Comparison of ENCODE assay signal across 9 mouse cellular contexts in genomic region chr9:110380662-110381061, GRCm38 (mm10). TPM values are rescaled to one million over a fixed set of nuclear protein-coding genes. Genes with fewer than 3 reads are reported as not detected.
A peak's percentile ranks its signal among the peaks of the same experiment; 100 is the strongest.
DNase-seq lines count a peak whose midpoint lies in the region; ATAC-seq and TF ChIP-seq lines count a peak whose summit lies in the region.
"Had no signal": no experiment of that assay in that cellular context is flagged by ENCODE, and none has a peak within 500 bp of the region (broad histone marks: within the 10 kb centered on the region; RNA-seq: fewer than 3 reads in every experiment).

No protein-coding gene starts in this region.

- DNase-seq in kidney, adult 2 months: peak; percentile 28
- DNase-seq in kidney, adult 8-10 months: no peak
- DNase-seq in R1 (ENCODE audit: low read depth, low spot score): peak; percentile 73
- DNase-seq in embryo, embryonic 11 days: peak; percentile 23
- DNase-seq in liver, postnatal 0 days: no peak
- DNase-seq in spleen, postnatal 36 days (ENCODE audit: low spot score in 2 of 2): no peak
- DNase-seq in layer of hippocampus, adult 18-20 months (ENCODE audit: low spot score in 2 of 2): no peak
- DNase-seq in layer of hippocampus, postnatal 25 days (ENCODE audit: extremely low spot score in 1 of 2, low spot score in 1 of 2): no peak

- H3K4me3 ChIP-seq in kidney, adult 2 months (ENCODE audit: insufficient read depth, low read depth, low read length): no peak overlapping the region
- no peak overlapping the region for H3K4me3 ChIP-seq in liver, postnatal 0 days (ENCODE audit: low read depth, low read length)
- H3K4me3 ChIP-seq: embryonic facial prominence, embryonic 12.5 days had no signal

- WGBS in kidney, adult 2 months: 61% methylated on average over 21 of the region's 21 CpGs
- 66% methylated on average over 21 of the region's 21 CpGs for WGBS in liver, postnatal 0 days (ENCODE audit: insufficient replicate concordance)

- H3K27me3 ChIP-seq in kidney, adult 2 months (replicated peaks; ENCODE audit: control insufficient read depth, insufficient read depth, low read length): no peaks in the 10 kb centered on the region
- no peaks in the 10 kb centered on the region for H3K27me3 ChIP-seq in liver, postnatal 0 days (ENCODE audit: insufficient read depth, low read length)
- H3K27me3 ChIP-seq: embryonic facial prominence, embryonic 12.5 days had no signal

- H3K4me1 ChIP-seq in kidney, adult 2 months (ENCODE audit: control insufficient read depth, insufficient read depth, low read length): no peaks in the 10 kb centered on the region
- no peaks in the 10 kb centered on the region for H3K4me1 ChIP-seq in liver, postnatal 0 days (ENCODE audit: insufficient read depth)
- H3K4me1 ChIP-seq: embryonic facial prominence, embryonic 12.5 days had no signal

- no peak for TF ChIP-seq CTCF in kidney, adult 2 months (conservative IDR thresholded peaks at IDR 0.05; ENCODE audit: insufficient read depth, insufficient read length, low read depth, low read length)
- TF ChIP-seq CTCF in liver, postnatal 0 days (IDR thresholded peaks at IDR 0.05; ENCODE audit: low read depth): no peak

- no peaks in the 10 kb centered on the region for H3K9me3 ChIP-seq in liver, postnatal 0 days (ENCODE audit: low read length)
- H3K9me3 ChIP-seq: embryonic facial prominence, embryonic 12.5 days had no signal

- no peak overlapping the region for H3K9ac ChIP-seq in liver, postnatal 0 days (replicated peaks)
- H3K9ac ChIP-seq: embryonic facial prominence, embryonic 12.5 days had no signal

- no peak for TF ChIP-seq EP300 in liver, postnatal 0 days (IDR thresholded peaks at IDR 0.05; ENCODE audit: low read depth)

- TF ChIP-seq POLR2A in kidney, adult 2 months (IDR thresholded peaks at IDR 0.05; ENCODE audit: low read depth, low read length): no peak

- no peaks in the 10 kb centered on the region for H3K36me3 ChIP-seq in kidney, adult 2 months (ENCODE audit: control insufficient read depth, insufficient read depth, low read length)
- peaks cover 62% of the 10 kb centered on the region for H3K36me3 ChIP-seq in liver, postnatal 0 days (replicated peaks; ENCODE audit: insufficient read depth, low read length)

- H3K4me2 ChIP-seq in liver, postnatal 0 days (ENCODE audit: low read depth, low read length): no peak overlapping the region
- H3K4me2 ChIP-seq: embryonic facial prominence, embryonic 12.5 days had no signal

- H3K27ac ChIP-seq in kidney, adult 2 months (ENCODE audit: insufficient read depth, low read depth, low read length): no peak overlapping the region
- H3K27ac ChIP-seq in liver, postnatal 0 days (ENCODE audit: low read depth): no peak overlapping the region
- H3K27ac ChIP-seq: embryonic facial prominence, embryonic 12.5 days had no signal

- peak; percentile 52 for ATAC-seq in liver, postnatal 0 days

RNA-seq across cellular contexts. Expression of gene Ptpn23, which starts 27.4 kb away (rescaled TPM):
- polyA plus RNA-seq in kidney, adult 2 months (2012; rRNA removed): 26.6 and 29.2 TPM in 2 replicates
- 3.0 and 3.3 TPM in 2 replicates for polyA plus RNA-seq in liver, postnatal 0 days (2015; fragmentation: Nextera tagmentation; extraction: Ambion mirVana)
- 10 to 100 TPM; 53.2 to 53.6 TPM for total RNA-seq in layer of hippocampus, adult 18-20 months (2021)
- total RNA-seq in layer of hippocampus, postnatal 25 days (2021): 10 to 100 TPM; 40.9 to 57.8 TPM

RNA-seq across cellular contexts. Expression of gene Ngp, which starts 38.9 kb away (rescaled TPM):
- 0.17 TPM in 1 of 2 replicates, not detected in the other for polyA plus RNA-seq in kidney, adult 2 months (2012; rRNA removed)
- polyA plus RNA-seq in liver, postnatal 0 days (2015; fragmentation: Nextera tagmentation; extraction: Ambion mirVana): 1,016 and 1,021 TPM in 2 replicates
- total RNA-seq in layer of hippocampus, adult 18-20 months (2021): not detected
- total RNA-seq in layer of hippocampus, postnatal 25 days (2021): under 1 TPM in 1 of 2 experiments, not detected in 1; 0.30 TPM

RNA-seq across cellular contexts. Expression of gene Scap, which starts 47.6 kb away (rescaled TPM):
- 44.8 and 45.5 TPM in 2 replicates for polyA plus RNA-seq in kidney, adult 2 months (2012; rRNA removed)
- 42.7 and 44.4 TPM in 2 replicates for polyA plus RNA-seq in liver, postnatal 0 days (2015; fragmentation: Nextera tagmentation; extraction: Ambion mirVana)
- 100 to 1,000 TPM; 104 to 107 TPM for total RNA-seq in layer of hippocampus, adult 18-20 months (2021)
- 100 to 1,000 TPM in 1 of 2 experiments, 10 to 100 TPM in 1; 95.5 to 102 TPM for total RNA-seq in layer of hippocampus, postnatal 25 days (2021)

Comparison
In these comparisons a context has a peak if more than half of its experiments do, and no peak if none do; other contexts are left out.
1. DNase-seq: peak in kidney, adult 2 months (single experiment), R1 (single experiment) and embryo, embryonic 11 days (single experiment); none in kidney, adult 8-10 months (0 of 2), liver, postnatal 0 days (single experiment), spleen, postnatal 36 days (0 of 2), layer of hippocampus, adult 18-20 months (0 of 2) and layer of hippocampus, postnatal 25 days (0 of 2).